Comparison of ENCODE assay signal across 8 mouse cellular contexts in genomic region chr17:34585877-34586771, GRCm38 (mm10). TPM values are rescaled to one million over a fixed set of nuclear protein-coding genes. Genes with fewer than 3 reads are reported as not detected.
A peak's percentile ranks its signal among the peaks of the same experiment; 100 is the strongest.
DNase-seq lines count a peak whose midpoint lies in the region; ATAC-seq and TF ChIP-seq lines count a peak whose summit lies in the region.

No protein-coding gene starts in this region.

- no peaks in the 10 kb centered on the region for H3K36me3 ChIP-seq in heart, embryonic 16.5 days (ENCODE audit: control insufficient read depth, insufficient read depth)

- 30% methylated on average over 32 of the region's 32 CpGs for WGBS in heart, embryonic 16.5 days

- peak overlapping the region; percentile 100 for H3K4me2 ChIP-seq in heart, embryonic 16.5 days (ENCODE audit: low read depth, low read length)

- TF ChIP-seq CTCF in left cerebral cortex, adult 2 months (IDR thresholded peaks at IDR 0.05): no peak

- no peaks in the 10 kb centered on the region for H3K9me3 ChIP-seq in heart, embryonic 16.5 days (replicated peaks; ENCODE audit: control insufficient read depth, low read length)

- intact Hi-C loops in left cerebral cortex, adult 2 months (cut with DNase I): loop anchor here (5.0 kb wide), 1 partner anchor 464 kb away; the partner anchor contains the start of gene Brd2

- H3K9ac ChIP-seq in heart, embryonic 16.5 days (ENCODE audit: low read length): peak overlapping the region; percentile 95

- peaks cover 32% of the 10 kb centered on the region for H3K4me1 ChIP-seq in heart, embryonic 16.5 days (ENCODE audit: control insufficient read depth, insufficient read depth, low read length)

- no peak; the same call in 1 of the 2 replicates for ATAC-seq in heart, embryonic 16.5 days (replicated peaks; ENCODE audit: extremely low read depth, insufficient read depth, low FRiP score)

- peak overlapping the region; percentile 94 for H3K4me3 ChIP-seq in left cerebral cortex, adult 2 months
- peak overlapping the region; percentile 59 for H3K4me3 ChIP-seq in heart, embryonic 16.5 days (ENCODE audit: low read length)

- H3K27ac ChIP-seq in left cerebral cortex, adult 2 months: peak overlapping the region; percentile 98
- peak overlapping the region; percentile 86 for H3K27ac ChIP-seq in heart, embryonic 16.5 days (ENCODE audit: low read length)

- H3K27me3 ChIP-seq in heart, embryonic 16.5 days (ENCODE audit: control insufficient read depth, insufficient read depth, low read length): no peaks in the 10 kb centered on the region

- DNase-seq in left cerebral cortex, adult 2 months (ENCODE audit: extremely low spot score in 1 of 2, low spot score in 2 of 2): peak in 1 of 2 experiments; percentile 33
- DNase-seq in left cerebral cortex, adult 8-10 months (ENCODE audit: low spot score in 2 of 2): no peak
- peak; percentile 66 for DNase-seq in cerebellum, adult 9-11 months
- DNase-seq in mesoderm, embryonic 11.5 days (ENCODE audit: low read depth, low spot score): peak; percentile 43
- DNase-seq in layer of hippocampus, adult 9-11 months: no peak
- no peak for DNase-seq in right cerebral cortex, adult 18-20 months
- DNase-seq in gastrocnemius, postnatal 10 days: no peak

RNA-seq across cellular contexts. Expression of gene Gpsm3, which starts 3.5 kb away (rescaled TPM):
- total RNA-seq in left cerebral cortex, adult 2 months (2021): 1 to 10 TPM; 1.8 to 3.3 TPM
- total RNA-seq in left cerebral cortex, adult 8-10 months (2022): 1 to 10 TPM; 2.1 to 4.2 (median 3.4) TPM
- polyA plus RNA-seq in heart, embryonic 16.5 days (2015; fragmentation: Nextera tagmentation; extraction: Ambion mirVana): 11.3 and 18.5 TPM in 2 replicates
- 1 to 10 TPM; 3.2 to 5.0 TPM for total RNA-seq in gastrocnemius, postnatal 10 days (2021)

RNA-seq across cellular contexts. Expression of gene Pbx2, which starts 4.9 kb away (rescaled TPM):
- total RNA-seq in left cerebral cortex, adult 2 months (2021): 10 to 100 TPM; 49.6 to 68.5 TPM
- 10 to 100 TPM; 59.5 to 66.5 (median 62.6) TPM for total RNA-seq in left cerebral cortex, adult 8-10 months (2022)
- polyA plus RNA-seq in heart, embryonic 16.5 days (2015; fragmentation: Nextera tagmentation; extraction: Ambion mirVana): 4.8 and 5.4 TPM in 2 replicates
- 10 to 100 TPM; 24.2 to 30.9 TPM for total RNA-seq in gastrocnemius, postnatal 10 days (2021)

RNA-seq across cellular contexts. Expression of gene Ager, which starts 11.5 kb away (rescaled TPM):
- total RNA-seq in left cerebral cortex, adult 2 months (2021): 1 to 10 TPM in 1 of 2 experiments, under 1 TPM in 1; 0.47 to 1.2 TPM
- under 1 TPM; 0.39 to 0.83 (median 0.54) TPM for total RNA-seq in left cerebral cortex, adult 8-10 months (2022)
- polyA plus RNA-seq in heart, embryonic 16.5 days (2015; fragmentation: Nextera tagmentation; extraction: Ambion mirVana): 4.7 and 34.7 TPM in 2 replicates
- total RNA-seq in gastrocnemius, postnatal 10 days (2021): 1 to 10 TPM; 1.1 to 1.4 TPM

RNA-seq across cellular contexts. Expression of gene Rnf5, which starts 17.4 kb away (rescaled TPM):
- total RNA-seq in left cerebral cortex, adult 2 months (2021): 10 to 100 TPM; 70.7 to 71.5 TPM
- 10 to 100 TPM; 73.3 to 77.6 (median 76.0) TPM for total RNA-seq in left cerebral cortex, adult 8-10 months (2022)
- polyA plus RNA-seq in heart, embryonic 16.5 days (2015; fragmentation: Nextera tagmentation; extraction: Ambion mirVana): 113 and 114 TPM in 2 replicates
- 10 to 100 TPM; 19.8 to 21.8 TPM for total RNA-seq in gastrocnemius, postnatal 10 days (2021)

RNA-seq across cellular contexts. Expression of gene Agpat1, which starts 17.9 kb away (rescaled TPM):
- 100 to 1,000 TPM; 156 to 166 TPM for total RNA-seq in left cerebral cortex, adult 2 months (2021)
- 100 to 1,000 TPM; 150 to 164 (median 155) TPM for total RNA-seq in left cerebral cortex, adult 8-10 months (2022)
- polyA plus RNA-seq in heart, embryonic 16.5 days (2015; fragmentation: Nextera tagmentation; extraction: Ambion mirVana): 47.9 and 53.5 TPM in 2 replicates
- total RNA-seq in gastrocnemius, postnatal 10 days (2021): 10 to 100 TPM; 38.0 to 39.4 TPM

Comparison
In these comparisons a context has a peak if more than half of its experiments do, and no peak if none do; other contexts are left out.
1. DNase-seq: peak in cerebellum, adult 9-11 months (single experiment) and mesoderm, embryonic 11.5 days (single experiment); none in left cerebral cortex, adult 8-10 months (0 of 2), layer of hippocampus, adult 9-11 months (single experiment), right cerebral cortex, adult 18-20 months (single experiment) and gastrocnemius, postnatal 10 days (single experiment).